Mouse (Mus musculus) T-helper 17 cell (primary cell): ENCODE data around the gene Sspo.

Experiments used
- in situ Hi-C, 2 experiments: fragments of 300-600 bp; cut with MboI, MseI; formaldehyde crosslinking; loops; 1 replicate in 1 of 2; 2 replicates in 1 of 2; pipeline ENCODE4 v1.15.1; 2025; ENCODE audit warnings: high pct_unique_total_duplicates in 2 of 2

Gene Sspo

GRCm38 (mm10) chr6:48538841-48539737 is 91.1 kb downstream of the Sspo start:
- in situ Hi-C loops: loop anchor here (5.0 kb wide), 2 partner anchors 93 to 98 kb away; no protein-coding TSS in a partner anchor

DNA sequence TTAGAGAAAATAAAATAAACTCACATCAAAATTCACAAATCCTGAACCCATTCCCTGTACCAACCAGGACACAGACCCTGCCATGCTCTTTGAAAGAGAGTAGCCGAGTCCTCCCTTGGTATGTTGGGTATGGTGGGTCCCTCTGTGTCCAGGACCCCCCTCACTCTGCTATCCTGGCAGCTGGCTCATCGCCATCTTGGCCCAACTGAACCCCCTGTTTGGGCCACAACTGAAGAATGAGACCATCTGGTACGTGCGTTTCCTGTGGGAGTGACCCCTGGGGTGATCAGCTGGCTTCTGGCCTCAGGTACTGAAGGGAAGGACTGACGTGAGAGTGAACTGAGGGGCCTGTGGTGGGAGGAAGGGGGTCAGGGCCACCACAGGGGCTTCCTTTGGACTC is 91.8 kb downstream of the Sspo start:
- in situ Hi-C loops: loop anchor here (5.0 kb wide), 2 partner anchors 92 to 97 kb away; no protein-coding TSS in a partner anchor

- in situ Hi-C loops: no loop called here
These were observed 92.7 kb downstream of the Sspo start for GRCm38 (mm10) chr6:48540721-48541120.

GRCm38 (mm10) chr6:48541560-48542450 is 93.8 kb downstream of the Sspo start:
- in situ Hi-C loops: no loop called here

- in situ Hi-C loops: no loop called here
These were observed 94.6 kb downstream of the Sspo start for GRCm38 (mm10) chr6:48542631-48543030.

DNA sequence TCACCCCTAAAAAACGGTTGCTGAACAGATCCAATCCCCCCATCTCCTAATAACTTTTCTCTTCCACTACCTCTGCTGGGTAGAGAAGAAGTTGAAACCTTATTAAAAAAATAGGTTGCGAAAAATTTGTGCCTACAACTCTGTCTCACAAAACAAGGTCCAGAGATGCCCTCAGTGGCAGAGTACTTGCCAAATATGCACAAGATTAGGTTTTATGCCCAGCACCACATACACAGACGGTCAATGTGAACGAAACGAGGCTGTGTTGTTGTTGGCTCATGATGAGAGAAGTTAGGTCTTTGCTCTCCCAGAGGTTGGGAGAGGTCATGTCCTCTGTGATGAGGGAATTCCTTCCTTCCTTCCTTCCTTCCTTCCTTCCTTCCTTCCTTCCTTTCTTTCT is 97.2 kb downstream of the Sspo start:
- in situ Hi-C loops: no loop called here

DNA sequence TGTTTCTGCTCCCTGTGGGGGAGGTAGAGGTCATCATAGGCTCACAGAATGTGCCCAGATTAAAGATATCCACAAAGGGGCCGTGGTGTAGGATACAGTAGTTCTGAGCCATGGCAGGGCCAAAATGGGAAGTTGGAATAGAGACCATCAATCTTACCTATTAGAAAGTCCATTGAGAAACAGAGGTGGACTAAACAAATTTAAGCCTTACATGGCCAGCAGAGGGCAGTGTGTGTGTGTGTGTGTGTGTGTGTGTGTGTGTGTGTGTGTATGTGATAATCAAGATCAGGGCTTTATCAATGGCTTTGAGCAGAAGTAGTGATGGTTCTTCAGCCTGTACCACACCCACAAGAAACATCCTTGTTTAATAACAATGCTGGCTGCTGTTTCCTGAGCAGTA is 98.2 kb downstream of the Sspo start:
- in situ Hi-C loops: no loop called here

DNA sequence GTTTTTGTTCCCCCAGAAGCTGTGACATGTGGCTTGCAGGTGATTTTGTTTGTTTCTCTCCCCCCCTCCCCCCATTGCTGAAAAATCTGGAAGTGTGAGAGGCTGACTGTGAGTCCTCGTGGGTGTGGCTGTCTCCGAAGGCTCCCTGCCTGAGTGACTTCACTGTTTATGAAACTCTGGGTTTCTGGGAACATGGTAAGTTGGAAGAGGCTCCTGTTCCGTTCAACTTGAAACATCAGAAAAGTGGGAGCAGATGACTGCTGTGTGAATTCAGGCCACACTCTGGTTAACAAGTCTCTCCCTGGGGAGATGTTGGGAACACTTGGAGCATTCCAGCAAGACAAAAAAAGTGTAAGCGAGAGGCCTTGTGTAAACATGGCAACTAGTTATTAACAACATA is 98.8 kb downstream of the Sspo start:
- in situ Hi-C loops: no loop called here

- in situ Hi-C loops: no loop called here
These were observed 100.3 kb downstream of the Sspo start for GRCm38 (mm10) chr6:48548314-48548713.
